Mouse (Mus musculus): ENCODE data around the gene Cpne9. TPM values are rescaled to one million over a fixed set of nuclear protein-coding genes. Genes with fewer than 3 reads are reported as not detected.
A peak's percentile ranks its signal among the peaks of the same experiment; 100 is the strongest.

The Cpne9 gene
- polyA plus RNA-seq (2014; fragmentation: Nextera tagmentation; extraction: Ambion mirVana): 1.1 and 2.6 TPM in 2 replicates

DNA sequence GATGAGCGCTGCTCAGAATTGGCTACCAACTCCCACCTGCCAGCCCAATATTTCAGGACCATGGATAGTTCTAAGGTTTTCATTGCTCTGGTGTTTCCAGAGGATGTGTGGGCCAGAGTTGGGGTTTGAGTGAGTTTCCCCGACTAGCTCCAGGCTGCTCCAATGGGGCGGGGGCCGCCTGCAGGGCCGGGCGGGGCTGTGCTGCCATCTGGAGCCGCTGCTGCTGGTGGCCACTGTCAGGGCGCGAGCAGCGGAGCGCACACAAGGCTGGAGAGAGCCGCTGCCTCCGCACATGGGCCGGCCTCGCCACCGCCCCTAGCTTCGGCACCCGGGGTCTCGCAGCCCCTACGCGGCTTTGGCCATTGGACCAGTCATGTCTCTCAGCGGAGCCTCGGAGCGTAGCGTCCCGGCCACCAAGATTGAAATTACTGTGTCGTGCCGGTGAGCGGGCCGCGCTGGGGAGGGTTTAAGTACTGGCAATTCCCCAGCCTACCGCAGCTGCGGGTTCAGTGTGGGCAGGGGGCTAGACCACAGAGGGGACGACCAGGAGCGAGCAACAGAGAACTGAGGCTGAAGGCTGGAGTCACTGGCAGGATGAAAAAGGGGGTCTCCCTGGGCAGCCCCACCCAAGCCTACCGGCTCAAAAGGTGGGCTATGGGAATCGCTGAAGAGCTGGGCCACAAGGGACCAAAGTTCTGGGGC is at the start of gene Cpne9:
Cpne9 (plus strand) TSS at position 207 of the 702 bp plus-strand sequence.
- H3K36me3 ChIP-seq (ENCODE audit: control insufficient read depth, insufficient read depth, low read length): no peaks in the 10 kb centered on the region; the same call in 1 of the 2 replicates
- peaks cover 23% of the 10 kb centered on the region for H3K27me3 ChIP-seq (ENCODE audit: control insufficient read depth, insufficient read depth, low read length)
- peak; percentile 83 for ATAC-seq (ENCODE audit: low read depth)
- peaks cover 8% of the 10 kb centered on the region; the same call in 1 of the 2 replicates for H3K4me1 ChIP-seq (ENCODE audit: control insufficient read depth, insufficient read depth, low read length)
- peak within 1 kb of the TSS; percentile 22 for H3K4me3 ChIP-seq (ENCODE audit: low read depth, low read length)
- H3K27ac ChIP-seq (ENCODE audit: low read depth, low read length): no peak within 1 kb of the TSS
- H3K9me3 ChIP-seq (ENCODE audit: control insufficient read depth, low read length): no peaks in the 10 kb centered on the region
- under 1% methylated on average over 37 of the region's 37 CpGs for WGBS
- peak within 1 kb of the TSS; percentile 41 for H3K9ac ChIP-seq (replicated peaks; ENCODE audit: low read depth, low read length)
- H3K4me2 ChIP-seq (ENCODE audit: low read depth, low read length): peak within 1 kb of the TSS; percentile 74

DNA sequence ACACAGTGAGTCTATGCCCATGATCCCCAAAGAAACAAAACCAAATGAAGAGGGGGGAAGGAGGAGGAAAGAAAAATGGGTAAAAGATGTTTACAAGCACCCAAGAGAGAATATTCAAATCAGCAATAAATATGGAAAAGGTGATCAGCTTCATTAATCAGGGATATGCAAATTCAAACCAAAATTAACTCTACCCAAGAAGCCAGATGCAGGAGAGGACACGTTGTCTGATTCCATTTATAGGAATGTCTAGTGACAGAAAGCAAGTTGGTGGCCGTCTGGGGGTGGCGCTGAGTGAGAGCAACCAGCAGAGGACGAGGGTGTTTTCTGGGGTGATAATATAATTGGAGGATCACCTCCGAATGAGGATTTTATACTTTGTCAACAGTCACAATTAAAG is 47.0 kb upstream of the Cpne9 start:
- Histone ChIP-seq H3K36me3 (ENCODE audit: control insufficient read depth, insufficient read depth, low read length) (no peaks in the 10 kb centered on the region; the same call in 1 of the 2 replicates), H3K4me2 (ENCODE audit: low read depth, low read length) (no peak overlapping the region), H3K4me3 (ENCODE audit: low read depth, low read length) (no peak overlapping the region), H3K27ac (ENCODE audit: low read depth, low read length) (no peak overlapping the region), H3K27me3 (ENCODE audit: control insufficient read depth, insufficient read depth, low read length) (no peaks in the 10 kb centered on the region), H3K9me3 (ENCODE audit: control insufficient read depth, low read length) (no peaks in the 10 kb centered on the region), H3K9ac (replicated peaks; ENCODE audit: low read depth, low read length) (no peak overlapping the region), H3K4me1 (ENCODE audit: control insufficient read depth, insufficient read depth, low read length) (peaks cover 6% of the 10 kb centered on the region)
- no peak for ATAC-seq (ENCODE audit: low read depth)
- 69% methylated on average over 5 of the region's 5 CpGs for WGBS

DNA sequence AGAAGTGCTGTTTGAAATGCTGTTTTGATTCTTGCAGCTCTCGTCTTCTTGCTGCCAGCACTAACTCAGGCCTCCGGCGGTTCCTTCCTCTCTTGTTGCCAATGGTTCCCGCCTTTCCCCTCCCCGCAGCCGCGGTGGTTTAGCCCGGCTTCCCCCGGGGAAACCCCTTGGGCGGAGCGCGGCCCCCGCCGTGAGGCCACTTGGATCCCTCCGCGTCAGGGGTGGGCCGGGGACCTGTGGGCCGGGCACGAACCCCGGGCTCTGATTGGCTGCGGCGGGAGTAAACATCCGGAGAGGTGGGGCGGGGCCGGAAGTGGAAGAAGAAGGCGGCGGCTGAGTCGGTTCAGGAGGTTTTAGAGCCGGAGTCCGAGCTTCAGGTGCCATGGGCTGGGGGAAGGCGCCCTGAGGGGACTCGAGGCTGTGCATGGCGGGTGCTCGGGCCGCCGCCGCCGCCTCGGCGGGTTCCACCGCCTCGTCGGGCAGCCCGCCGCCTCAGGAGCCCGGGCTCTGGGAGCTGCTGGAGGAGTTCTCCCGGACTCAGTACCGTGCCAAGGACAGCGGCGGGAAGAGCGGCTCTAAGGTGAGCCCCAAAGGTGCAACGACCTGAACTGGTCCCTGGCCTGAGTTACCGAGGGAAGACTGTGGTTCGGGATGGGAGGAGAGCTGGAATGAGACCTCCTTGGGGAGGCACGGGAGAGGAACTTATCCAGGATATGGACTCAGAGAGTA is 44.4 kb upstream of the Cpne9 start, which contains the start of gene Mtmr14:
Mtmr14 (plus strand) TSS at position 302 of the 729 bp plus-strand sequence.
- 1% methylated on average over 48 of the region's 55 CpGs for WGBS
- Histone ChIP-seq H3K9ac (replicated peaks; ENCODE audit: low read depth, low read length) (peak within 1 kb of the TSS; percentile 68), H3K4me1 (ENCODE audit: control insufficient read depth, insufficient read depth, low read length) (peaks cover 6% of the 10 kb centered on the region), H3K4me2 (ENCODE audit: low read depth, low read length) (peak within 1 kb of the TSS; percentile 93), H3K27ac (ENCODE audit: low read depth, low read length) (peak within 1 kb of the TSS; percentile 48; the same call in 1 of the 2 replicates), H3K27me3 (ENCODE audit: control insufficient read depth, insufficient read depth, low read length) (no peaks in the 10 kb centered on the region), H3K4me3 (ENCODE audit: low read depth, low read length) (peak within 1 kb of the TSS; percentile 93), H3K9me3 (ENCODE audit: control insufficient read depth, low read length) (no peaks in the 10 kb centered on the region), H3K36me3 (ENCODE audit: control insufficient read depth, insufficient read depth, low read length) (peaks cover 3% of the 10 kb centered on the region)
- peak; percentile 98 for ATAC-seq (ENCODE audit: low read depth)

DNA sequence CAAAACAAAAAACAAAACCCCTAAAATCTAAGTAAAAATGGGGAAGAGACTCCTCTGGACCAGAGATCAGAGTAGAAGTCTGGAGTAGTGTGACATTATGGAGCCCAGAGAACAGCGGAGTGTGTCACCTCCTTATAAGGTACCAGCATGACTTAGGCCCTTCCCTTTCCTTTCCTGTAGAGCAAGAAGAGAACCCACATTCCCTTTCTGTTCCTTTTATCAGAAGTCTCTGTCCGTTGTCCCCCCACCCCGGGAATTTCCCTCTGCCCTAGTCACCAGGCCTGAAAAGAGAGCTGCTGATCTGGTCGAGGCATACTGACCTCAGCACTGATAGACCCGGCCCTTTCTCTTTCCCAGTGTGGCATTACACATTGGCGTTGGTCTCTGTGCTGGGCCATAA is 43.7 kb upstream of the Cpne9 start:
- Histone ChIP-seq H3K4me1 (ENCODE audit: control insufficient read depth, insufficient read depth, low read length) (peaks cover 6% of the 10 kb centered on the region), H3K9ac (replicated peaks; ENCODE audit: low read depth, low read length) (peak overlapping the region; percentile 68; the same call in 1 of the 2 replicates), H3K4me3 (ENCODE audit: low read depth, low read length) (peak overlapping the region; percentile 93), H3K36me3 (ENCODE audit: control insufficient read depth, insufficient read depth, low read length) (peaks cover 6% of the 10 kb centered on the region), H3K27me3 (ENCODE audit: control insufficient read depth, insufficient read depth, low read length) (no peaks in the 10 kb centered on the region), H3K9me3 (ENCODE audit: control insufficient read depth, low read length) (no peaks in the 10 kb centered on the region), H3K4me2 (ENCODE audit: low read depth, low read length) (peak overlapping the region; percentile 93), H3K27ac (ENCODE audit: low read depth, low read length) (no peak overlapping the region)
- 41% methylated on average over 6 of the region's 6 CpGs for WGBS
- ATAC-seq (ENCODE audit: low read depth): 0 out of 2 replicates have a peak, but pooled peaks have one; percentile 1

DNA sequence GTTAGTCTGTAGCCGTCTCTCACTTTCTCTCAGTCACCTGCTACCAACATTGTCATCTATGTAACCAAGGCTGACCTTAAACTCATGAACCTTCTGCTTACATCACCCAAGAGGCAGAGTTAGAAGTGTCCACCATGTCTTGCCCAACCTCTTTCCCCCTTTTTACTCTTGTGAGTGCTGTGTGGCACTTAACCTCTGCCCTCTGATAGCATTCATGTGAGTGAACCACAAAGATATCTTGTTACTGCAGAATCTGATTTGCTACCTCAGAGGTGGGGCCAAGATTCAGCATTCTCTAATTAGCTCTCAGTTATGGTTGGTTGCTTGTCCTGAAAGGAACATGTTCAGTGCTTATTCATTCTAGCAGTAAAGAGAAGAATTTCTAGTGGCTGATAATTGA is 39.4 kb upstream of the Cpne9 start:
- no peaks in the 10 kb centered on the region for H3K27me3 ChIP-seq (ENCODE audit: control insufficient read depth, insufficient read depth, low read length)
- no peak for ATAC-seq (ENCODE audit: low read depth)
- no peak overlapping the region for H3K4me2 ChIP-seq (ENCODE audit: low read depth, low read length)
- H3K27ac ChIP-seq (ENCODE audit: low read depth, low read length): no peak overlapping the region
- H3K9me3 ChIP-seq (ENCODE audit: control insufficient read depth, low read length): no peaks in the 10 kb centered on the region
- 88% methylated on average over 1 of the region's 1 CpGs for whole genome bisulfite sequencing
- H3K9ac ChIP-seq (replicated peaks; ENCODE audit: low read depth, low read length): no peak overlapping the region
- H3K4me3 ChIP-seq (ENCODE audit: low read depth, low read length): no peak overlapping the region
- peaks cover 6% of the 10 kb centered on the region for H3K4me1 ChIP-seq (ENCODE audit: control insufficient read depth, insufficient read depth, low read length)
- H3K36me3 ChIP-seq (ENCODE audit: control insufficient read depth, insufficient read depth, low read length): peaks cover 10% of the 10 kb centered on the region

DNA sequence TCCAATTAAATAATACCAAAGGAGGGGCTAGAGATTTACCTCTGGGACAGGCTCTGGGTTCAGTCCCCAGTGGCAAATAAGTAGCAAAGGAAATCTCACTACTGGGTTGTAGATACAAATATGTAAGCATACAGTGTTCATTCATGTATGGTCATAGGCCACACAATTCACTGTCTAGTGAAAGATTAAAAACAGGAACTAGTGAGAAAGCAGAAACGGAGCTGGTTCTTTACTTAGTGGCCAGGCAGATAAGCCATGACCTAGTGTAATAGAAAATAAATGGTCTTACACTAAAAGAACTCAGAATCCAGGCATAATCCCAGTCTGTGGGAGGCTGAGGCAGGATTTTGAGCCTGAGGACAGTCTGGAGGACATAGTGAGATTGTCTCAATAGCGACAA is 36.5 kb upstream of the Cpne9 start:
- no peaks in the 10 kb centered on the region for H3K27me3 ChIP-seq (ENCODE audit: control insufficient read depth, insufficient read depth, low read length)
- no peak overlapping the region for H3K27ac ChIP-seq (ENCODE audit: low read depth, low read length)
- H3K9me3 ChIP-seq (ENCODE audit: control insufficient read depth, low read length): no peaks in the 10 kb centered on the region
- H3K4me3 ChIP-seq (ENCODE audit: low read depth, low read length): no peak overlapping the region
- H3K36me3 ChIP-seq (ENCODE audit: control insufficient read depth, insufficient read depth, low read length): peaks cover 10% of the 10 kb centered on the region; the same call in 1 of the 2 replicates
- H3K4me2 ChIP-seq (ENCODE audit: low read depth, low read length): no peak overlapping the region
- H3K4me1 ChIP-seq (ENCODE audit: control insufficient read depth, insufficient read depth, low read length): no peaks in the 10 kb centered on the region
- WGBS: 96% methylated on average over 2 of the region's 2 CpGs
- ATAC-seq (ENCODE audit: low read depth): no peak
- H3K9ac ChIP-seq (replicated peaks; ENCODE audit: low read depth, low read length): no peak overlapping the region

DNA sequence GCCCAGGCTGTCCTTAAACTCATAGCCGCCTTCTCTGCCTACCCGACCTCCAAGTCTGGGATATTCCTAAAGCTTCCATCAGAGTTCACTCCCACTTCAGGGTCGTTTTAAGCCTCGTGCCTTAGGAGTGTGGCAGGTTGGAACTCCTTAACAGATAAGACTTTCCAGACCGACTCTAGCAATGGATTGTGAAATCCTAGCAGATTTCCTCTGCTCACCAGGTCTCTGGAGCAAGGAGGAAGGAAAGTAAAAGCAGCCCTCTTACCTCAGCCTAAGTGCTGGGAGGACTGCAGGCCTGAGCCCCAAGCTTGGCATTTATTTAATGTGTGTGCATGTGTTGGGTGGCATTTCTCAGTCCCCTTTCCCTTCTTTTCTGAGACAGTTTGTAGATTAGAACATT is 31.3 kb upstream of the Cpne9 start:
- Histone ChIP-seq H3K4me1 (ENCODE audit: control insufficient read depth, insufficient read depth, low read length) (no peaks in the 10 kb centered on the region), H3K27me3 (ENCODE audit: control insufficient read depth, insufficient read depth, low read length) (no peaks in the 10 kb centered on the region), H3K4me3 (ENCODE audit: low read depth, low read length) (no peak overlapping the region), H3K9me3 (ENCODE audit: control insufficient read depth, low read length) (no peaks in the 10 kb centered on the region), H3K27ac (ENCODE audit: low read depth, low read length) (no peak overlapping the region), H3K4me2 (ENCODE audit: low read depth, low read length) (no peak overlapping the region), H3K36me3 (ENCODE audit: control insufficient read depth, insufficient read depth, low read length) (peaks cover 32% of the 10 kb centered on the region), H3K9ac (replicated peaks; ENCODE audit: low read depth, low read length) (no peak overlapping the region)
- WGBS: 92% methylated on average over 5 of the region's 5 CpGs
- no peak for ATAC-seq (ENCODE audit: low read depth)

DNA sequence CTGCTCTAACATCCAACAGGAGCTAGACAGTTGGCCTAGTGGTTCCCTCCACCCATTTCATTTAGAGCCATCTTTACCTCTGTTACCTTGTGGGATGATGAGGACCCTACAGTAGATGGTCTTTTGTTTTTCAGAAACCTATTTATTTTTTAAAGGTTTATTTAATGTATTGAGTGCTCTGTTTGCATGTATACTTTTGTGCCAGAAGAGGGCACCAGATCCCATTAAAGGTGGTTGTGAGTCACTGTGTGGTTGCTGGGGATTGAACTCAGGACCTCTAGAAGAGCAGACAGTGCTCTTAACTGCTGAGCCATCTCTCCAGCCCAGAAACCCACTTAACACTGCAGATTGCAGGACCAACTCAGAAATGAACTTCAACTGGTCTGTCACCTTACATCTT is 30.2 kb upstream of the Cpne9 start:
- Histone ChIP-seq H3K9ac (replicated peaks; ENCODE audit: low read depth, low read length) (no peak overlapping the region), H3K4me2 (ENCODE audit: low read depth, low read length) (no peak overlapping the region), H3K27me3 (ENCODE audit: control insufficient read depth, insufficient read depth, low read length) (no peaks in the 10 kb centered on the region), H3K4me3 (ENCODE audit: low read depth, low read length) (no peak overlapping the region), H3K36me3 (ENCODE audit: control insufficient read depth, insufficient read depth, low read length) (peaks cover 37% of the 10 kb centered on the region), H3K4me1 (ENCODE audit: control insufficient read depth, insufficient read depth, low read length) (no peaks in the 10 kb centered on the region), H3K9me3 (ENCODE audit: control insufficient read depth, low read length) (no peaks in the 10 kb centered on the region), H3K27ac (ENCODE audit: low read depth, low read length) (no peak overlapping the region)
- ATAC-seq (ENCODE audit: low read depth): no peak

DNA sequence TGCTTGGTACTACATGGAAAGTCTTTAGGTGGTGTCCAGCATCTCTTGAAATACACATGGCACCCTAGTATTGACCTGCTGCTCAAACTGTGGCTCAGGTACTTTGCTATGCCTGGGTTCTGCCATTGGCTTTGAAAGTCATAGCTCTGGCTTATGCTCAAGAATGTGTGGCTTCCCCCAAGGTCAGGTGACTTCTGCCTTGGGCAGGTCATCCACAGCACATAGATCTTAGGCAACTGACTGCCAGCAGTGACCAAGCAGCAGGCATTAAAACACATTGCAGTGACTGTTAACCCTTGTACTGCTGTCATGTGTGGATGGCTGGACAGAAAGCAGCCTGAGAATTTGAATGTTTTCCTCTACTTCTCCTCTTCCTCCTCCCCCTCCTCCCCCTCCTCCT is 27.2 kb upstream of the Cpne9 start:
- H3K4me3 ChIP-seq (ENCODE audit: low read depth, low read length): no peak overlapping the region
- H3K4me1 ChIP-seq (ENCODE audit: control insufficient read depth, insufficient read depth, low read length): no peaks in the 10 kb centered on the region
- ATAC-seq (ENCODE audit: low read depth): no peak
- H3K4me2 ChIP-seq (ENCODE audit: low read depth, low read length): no peak overlapping the region
- no peak overlapping the region for H3K9ac ChIP-seq (replicated peaks; ENCODE audit: low read depth, low read length)
- no peaks in the 10 kb centered on the region for H3K27me3 ChIP-seq (ENCODE audit: control insufficient read depth, insufficient read depth, low read length)
- peaks cover 54% of the 10 kb centered on the region for H3K36me3 ChIP-seq (ENCODE audit: control insufficient read depth, insufficient read depth, low read length)
- H3K27ac ChIP-seq (ENCODE audit: low read depth, low read length): no peak overlapping the region
- no peaks in the 10 kb centered on the region for H3K9me3 ChIP-seq (ENCODE audit: control insufficient read depth, low read length)
